Mouse (Mus musculus) kidney, adult 2 months (tissue): ENCODE measurements around the gene Dctn2.

Experiments
- CTCF ChIP-seq: fragments of 200-500 bp; conservative IDR thresholded peaks from 2 replicates; pipeline ENCODE4 v1.5.1; 2011; ENCODE audit warnings: low read depth, mild to moderate bottlenecking, control low read depth, low read length, moderate library complexity, mixed read lengths; ENCODE audit not compliant: insufficient read depth, insufficient read length
- POLR2A ChIP-seq: fragments of 200-500 bp; IDR thresholded peaks from one replicate; pipeline ENCODE4 v1.6.1; 2011; ENCODE audit warnings: low read depth, low read length, control low read depth

GRCm38 (mm10) chr10:127326828-127327227 lies 60.7 kb downstream of the Dctn2 start:
- no peak for TF ChIP-seq CTCF
- no peak for TF ChIP-seq POLR2A
